Mouse (Mus musculus) bone marrow macrophage, adult 2 months (primary cell): ENCODE results near the gene Etnk2.

Experiments
- CTCF ChIP-seq: IDR thresholded peaks from 2 replicates; pipeline ENCODE4 v1.5.1; 2012; ENCODE audit warnings: low read depth, mild to moderate bottlenecking, low read length, moderate library complexity
- POLR2A ChIP-seq: IDR thresholded peaks from 2 replicates; pipeline ENCODE4 v1.6.1; 2012; ENCODE audit warnings: mild to moderate bottlenecking, low read depth, low read length, borderline replicate concordance

GRCm38 (mm10) chr1:133420491-133420890 is 57.1 kb downstream of the Etnk2 start:
- TF ChIP-seq POLR2A (no peak), CTCF (no peak)
